Mouse (Mus musculus): Measurements from ENCODE around the gene Rif1. TPM values are rescaled to one million over a fixed set of nuclear protein-coding genes. Genes with fewer than 3 reads are reported as not detected.

Rif1 gene
- total and polyA plus RNA-seq, 2 experiments from 2014 or later = 17.1 to 17.5 TPM

GRCm38 (mm10) chr2:52169243-52170005, 96.8 kb downstream of the Rif1 start:
- Histone ChIP-seq H3K9ac (replicated peaks; ENCODE audit: low read length) (no peak overlapping the region), H3K27ac (no peak overlapping the region), H3K4me1 (ENCODE audit: insufficient read depth, low read length) (no peaks in the 10 kb centered on the region), H3K27me3 (ENCODE audit: insufficient read depth, low read length) (no peaks in the 10 kb centered on the region), H3K4me3 (ENCODE audit: low read length) (no peak overlapping the region), H3K9me3 (ENCODE audit: low read length) (no peaks in the 10 kb centered on the region), H3K4me2 (ENCODE audit: low read depth, low read length) (no peak overlapping the region), H3K36me3 (ENCODE audit: insufficient read depth, low read length) (no peaks in the 10 kb centered on the region)
- ATAC-seq (no peak), DNase-seq (ENCODE audit: low spot score) (no peak)
- no peak for TF ChIP-seq CTCF (IDR thresholded peaks at IDR 0.05; ENCODE audit: low read depth)
- 92% methylated on average over 7 of the region's 7 CpGs for WGBS

Other genes starting within 250 kb of the Rif1 start
- gene Rbm43, start 137.7 kb upstream of the Rif1 start, total RNA-seq (2014; rRNA removed) = 3.1 and 6.3 TPM in 2 replicates
- 13.6 and 14.8 TPM in 2 replicates for gene Rbm43, start 137.7 kb upstream of the Rif1 start, polyA plus RNA-seq (2015; fragmentation: Nextera tagmentation; extraction: Ambion mirVana)
- 1.5 and 2.4 TPM in 2 replicates for gene Nmi, start 99.3 kb upstream of the Rif1 start, total RNA-seq (2014; rRNA removed)
- gene Nmi, start 99.3 kb upstream of the Rif1 start, polyA plus RNA-seq (2015; fragmentation: Nextera tagmentation; extraction: Ambion mirVana) = 8.3 and 10.1 TPM in 2 replicates
- gene Tnfaip6, start 34.8 kb upstream of the Rif1 start, total RNA-seq (2014; rRNA removed) = 3.0 and 3.2 TPM in 2 replicates
- gene Tnfaip6, start 34.8 kb upstream of the Rif1 start, polyA plus RNA-seq (2015; fragmentation: Nextera tagmentation; extraction: Ambion mirVana) = 5.8 TPM in 2 replicates

All from hindbrain, postnatal 0 days (tissue).